Mouse (Mus musculus): ENCODE results near the gene Ess2.

Ess2 gene

GRCm38 (mm10) chr16:17921325-17922162 lies 10.4 kb upstream of the Ess2 start:
- DNase-seq (ENCODE audit: low read depth, low spot score), result peak; percentile 96

DNA sequence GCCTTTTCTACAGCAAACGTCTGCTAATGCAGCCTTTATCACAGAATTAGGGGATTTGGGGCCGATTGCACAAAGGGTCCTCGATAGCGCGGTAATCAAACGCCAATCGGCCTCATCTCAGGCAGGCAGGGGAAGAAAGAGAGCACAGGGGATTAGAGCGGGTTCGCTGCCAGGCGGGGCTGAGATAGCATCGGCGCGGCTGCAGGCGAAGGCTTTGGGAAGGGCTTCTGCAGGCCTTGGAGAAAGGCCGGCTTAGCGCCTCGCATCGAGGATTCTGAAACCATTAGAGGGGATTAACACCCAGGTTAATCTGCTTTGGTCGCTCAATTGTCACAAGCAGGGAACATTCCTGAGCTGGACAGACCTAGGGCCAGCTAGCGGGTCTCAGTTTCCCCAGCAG lies 9.4 kb upstream of the Ess2 start:
- peak; percentile 82 for DNase-seq (ENCODE audit: low read depth, low spot score)

DNA sequence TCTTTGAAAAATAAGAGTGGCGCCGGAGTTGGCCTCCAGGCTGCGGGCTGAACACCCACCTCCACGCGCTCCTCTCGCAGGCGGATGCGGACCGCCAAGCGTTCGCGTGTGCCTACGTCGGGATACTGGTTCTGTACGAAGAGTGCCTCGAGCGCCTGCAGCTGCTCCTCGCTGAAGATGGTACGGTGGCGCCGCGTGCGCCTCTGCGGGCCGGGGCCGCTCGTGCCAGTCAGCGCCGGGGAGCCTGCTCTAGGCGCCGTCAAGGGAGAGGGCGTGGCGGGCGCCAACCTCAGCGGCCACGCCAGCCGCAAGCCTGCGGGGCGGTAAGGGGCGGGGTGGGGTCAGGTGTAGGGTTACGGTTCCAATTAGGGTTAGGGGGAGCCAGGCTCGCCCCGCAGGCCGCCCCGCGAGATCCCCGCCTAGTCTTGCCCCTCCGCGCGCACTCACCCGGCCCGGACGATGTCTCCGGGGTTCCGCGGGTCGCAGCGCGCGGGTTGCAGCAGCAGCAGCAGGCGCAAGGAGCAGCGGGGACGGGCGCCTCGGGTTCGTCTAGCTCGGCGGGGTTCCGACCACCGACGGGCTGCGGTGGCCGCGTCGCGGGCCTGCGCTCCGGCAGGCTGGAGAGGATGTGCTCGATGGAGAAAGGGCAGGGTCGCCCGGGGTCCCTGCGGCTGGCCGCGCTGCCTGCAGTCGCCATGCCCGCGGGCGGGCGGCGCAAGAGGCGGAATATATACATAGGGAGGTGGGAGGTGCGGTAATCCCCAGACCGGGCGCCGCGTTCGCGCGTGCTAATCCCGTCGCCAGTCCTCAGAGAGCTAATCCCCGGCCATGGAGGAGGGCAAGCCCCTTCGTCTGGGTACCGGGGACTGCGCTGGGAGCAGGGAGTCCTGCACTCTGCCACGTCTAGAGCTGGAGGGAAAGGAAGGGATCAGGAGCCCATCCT lies 3.4 kb upstream of the Ess2 start, which contains the start of gene Gsc2:
Gsc2 (minus strand) TSS at position 753 of the 943 bp plus-strand sequence.
- no peak for DNase-seq (ENCODE audit: low read depth, low spot score)

- no peak for DNase-seq (ENCODE audit: low read depth, low spot score)
Observed at GRCm38 (mm10) chr16:17898462-17898861, 12.7 kb downstream of the Ess2 start, which contains the start of the genes Dgcr2 and Tssk2. Dgcr2 (minus strand) TSS chr16:17898562. Tssk2 (plus strand) TSS chr16:17898637.

DNA sequence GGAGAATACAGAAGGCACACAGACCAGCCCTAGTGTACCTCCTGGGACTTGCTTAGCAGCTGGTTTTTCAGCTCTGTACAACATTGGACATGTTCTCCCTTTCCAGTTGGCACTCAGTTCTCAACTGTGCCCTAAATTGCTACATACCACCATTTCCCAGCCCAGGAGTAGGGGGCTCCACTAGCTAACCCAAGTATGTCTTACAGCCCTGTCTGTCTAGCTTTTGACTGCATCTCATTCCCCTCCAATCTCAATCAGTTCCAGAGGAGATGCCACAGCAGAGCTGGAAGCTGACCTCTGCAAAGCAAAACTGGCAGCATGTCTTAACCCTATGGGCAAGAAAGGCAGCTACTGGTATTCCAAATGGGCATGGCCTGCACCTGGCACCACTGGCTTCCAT lies 15.1 kb downstream of the Ess2 start:
- DNase-seq (ENCODE audit: low read depth, low spot score), result no peak

DNA sequence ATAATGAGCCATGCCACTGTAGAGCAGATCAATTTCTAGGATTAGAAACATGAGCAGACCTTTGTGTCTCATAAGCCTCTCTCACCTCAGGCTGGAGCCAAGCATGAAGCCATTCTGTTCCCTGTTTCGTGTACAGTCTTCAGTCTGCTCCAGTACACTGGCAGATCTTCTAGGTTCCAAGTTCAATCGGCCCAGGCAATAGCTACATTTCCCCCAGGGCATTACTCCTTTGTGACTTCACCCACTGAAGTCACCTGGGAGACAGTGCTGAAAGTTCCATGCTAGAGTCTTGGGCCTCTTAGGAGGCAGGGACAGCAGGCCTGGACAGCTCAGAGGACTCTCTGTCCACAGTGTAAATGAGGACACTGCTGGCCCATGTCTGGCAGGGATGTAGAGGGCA lies 17.2 kb downstream of the Ess2 start, which contains the start of gene Tssk1:
Tssk1 (plus strand) TSS at position 301 of the 400 bp plus-strand sequence.
- no peak for DNase-seq (ENCODE audit: low read depth, low spot score)

DNA sequence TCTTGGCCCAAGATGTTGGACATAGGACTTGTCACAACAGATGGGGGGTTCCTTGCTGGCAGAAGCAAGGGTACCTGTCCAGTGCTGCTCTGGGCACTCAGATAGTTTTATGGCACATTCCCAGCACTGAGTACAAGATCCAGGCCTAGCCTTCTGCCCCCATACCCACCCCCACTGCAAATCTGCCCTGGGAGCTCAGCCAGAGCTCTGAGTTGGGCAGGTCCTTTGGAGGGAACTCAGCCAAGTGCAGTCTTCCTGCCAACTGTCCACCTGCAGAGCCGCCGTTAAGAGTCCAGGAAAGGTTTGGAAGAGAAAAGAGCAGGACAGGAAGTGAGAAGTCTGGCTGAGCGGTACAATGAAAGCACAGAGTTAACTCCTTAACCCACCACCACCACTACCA lies 18.5 kb downstream of the Ess2 start:
- DNase-seq (ENCODE audit: low read depth, low spot score), result no peak

GRCm38 (mm10) chr16:17891567-17891959 lies 19.6 kb downstream of the Ess2 start, which contains the start of gene Gm20518:
Gm20518 (minus strand) TSS chr16:17891671.
- peak; percentile 92 for DNase-seq (ENCODE audit: low read depth, low spot score)

DNA sequence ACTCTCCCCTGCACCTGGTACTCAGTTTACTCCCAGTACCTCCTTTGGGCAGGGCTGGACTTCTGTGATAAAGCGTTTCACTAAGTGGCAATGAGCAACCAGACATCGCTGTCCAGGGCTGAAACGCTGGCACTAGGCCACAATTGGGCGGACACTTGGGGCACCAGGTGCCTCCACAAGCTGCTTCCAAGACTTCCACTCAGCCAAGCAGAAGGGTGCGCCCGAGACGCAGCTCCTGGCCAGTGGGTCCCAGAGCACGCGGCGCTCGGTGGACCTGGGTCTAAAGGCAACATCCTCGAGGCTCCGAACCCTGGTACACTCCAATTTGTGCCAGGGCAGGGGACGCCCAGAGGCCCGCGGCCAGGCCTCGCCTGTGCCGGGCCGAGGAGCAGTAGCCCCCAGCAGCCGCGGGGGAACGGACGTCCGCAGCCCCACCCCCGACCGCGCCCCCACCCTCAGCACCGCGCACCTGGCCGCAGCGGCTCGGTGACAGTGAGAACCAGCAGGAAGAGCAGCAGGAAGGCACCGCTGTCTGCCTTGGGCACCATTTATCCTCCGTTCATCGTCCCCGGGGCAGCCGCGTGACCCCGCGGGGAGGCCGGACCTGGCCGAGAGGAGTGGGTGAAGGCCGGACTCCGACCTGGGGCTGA lies 20.1 kb downstream of the Ess2 start:
- no peak for DNase-seq (ENCODE audit: low read depth, low spot score)

DNA sequence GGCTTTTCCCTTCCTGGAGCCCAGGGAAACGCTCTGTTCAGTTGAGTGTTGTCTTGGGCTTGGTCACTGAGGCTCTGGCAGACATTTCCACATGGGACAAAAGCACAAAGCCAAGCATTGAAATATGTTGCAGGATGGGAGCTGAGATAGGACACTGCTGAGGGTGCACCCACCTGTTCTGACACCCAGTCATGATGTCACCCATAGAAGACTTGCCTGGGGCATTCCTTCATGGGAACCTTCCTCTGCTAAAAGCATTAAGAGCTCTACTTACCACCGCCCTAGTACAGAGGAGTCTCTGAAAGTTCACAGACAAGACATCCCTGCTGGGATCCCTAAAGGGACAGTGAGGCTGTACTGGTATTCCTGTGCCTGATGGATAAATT lies 20.8 kb downstream of the Ess2 start:
- no peak for DNase-seq (ENCODE audit: low read depth, low spot score)

- DNase-seq (ENCODE audit: low read depth, low spot score), result no peak
Observed at GRCm38 (mm10) chr16:17889689-17890341, 21.3 kb downstream of the Ess2 start.

DNA sequence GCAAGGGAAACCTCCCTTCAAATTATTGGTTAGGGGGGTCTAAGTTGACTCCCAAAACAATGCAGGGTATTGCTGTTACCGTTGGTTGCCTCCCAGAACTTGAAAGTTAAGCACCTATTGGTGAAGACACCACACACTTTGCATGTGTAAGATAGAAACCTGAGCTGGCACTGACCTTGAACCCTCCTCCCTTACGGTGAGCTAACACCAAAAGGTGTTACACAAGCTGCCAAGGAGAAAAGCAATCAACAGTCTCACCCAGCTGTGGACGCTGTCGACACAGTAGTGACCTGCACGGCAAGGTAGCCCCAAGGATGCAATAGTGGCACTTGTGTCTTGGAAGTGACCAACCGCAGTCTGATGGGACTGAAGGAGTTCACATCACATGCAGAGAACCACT lies 27.0 kb downstream of the Ess2 start:
- DNase-seq (ENCODE audit: low read depth, low spot score), result no peak

GRCm38 (mm10) chr16:17882196-17882595 lies 29.0 kb downstream of the Ess2 start:
- no peak for DNase-seq (ENCODE audit: low read depth, low spot score)

DNA sequence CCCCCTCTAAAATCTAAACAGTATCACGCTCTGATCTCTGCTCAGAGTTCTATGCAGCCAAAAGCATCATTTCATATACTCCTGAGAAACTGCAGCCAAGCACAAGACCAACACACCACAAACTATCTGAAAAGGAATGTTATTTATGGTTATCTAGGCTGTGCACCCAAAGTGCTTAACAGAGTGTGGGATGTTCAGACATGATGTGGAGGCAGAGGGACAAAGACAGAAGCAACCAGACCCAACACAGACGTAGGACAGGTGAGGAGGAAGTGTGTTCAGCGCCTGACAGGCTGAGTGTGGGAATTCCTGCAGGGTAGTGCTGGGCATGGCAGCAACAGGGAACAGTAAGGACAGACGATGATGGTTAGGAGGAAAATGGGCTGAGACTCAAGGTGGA lies 31.6 kb downstream of the Ess2 start:
- no peak for DNase-seq (ENCODE audit: low read depth, low spot score)

- DNase-seq (ENCODE audit: low read depth, low spot score), result no peak
Observed at GRCm38 (mm10) chr16:17876096-17876495, 35.1 kb downstream of the Ess2 start.

DNA sequence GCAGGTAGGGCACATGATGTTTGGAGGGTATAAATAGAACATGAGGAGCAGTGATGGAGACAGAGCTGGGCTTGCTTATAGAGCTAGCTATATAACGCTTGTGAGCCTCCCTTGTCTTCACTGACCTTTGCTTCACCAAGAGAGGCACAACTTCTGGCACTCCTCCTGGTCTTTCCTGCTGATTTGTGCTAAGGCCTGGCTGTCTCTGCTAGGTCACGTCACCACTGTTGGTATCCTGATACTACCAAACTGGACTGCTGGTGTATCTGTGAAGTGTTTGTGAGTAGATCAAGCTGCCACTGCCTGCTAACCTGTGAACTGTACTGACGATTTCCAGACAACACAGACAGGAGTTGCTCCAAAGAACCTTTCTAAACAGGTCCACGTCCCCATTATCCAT lies 36.0 kb downstream of the Ess2 start:
- DNase-seq (ENCODE audit: low read depth, low spot score), result no peak

DNA sequence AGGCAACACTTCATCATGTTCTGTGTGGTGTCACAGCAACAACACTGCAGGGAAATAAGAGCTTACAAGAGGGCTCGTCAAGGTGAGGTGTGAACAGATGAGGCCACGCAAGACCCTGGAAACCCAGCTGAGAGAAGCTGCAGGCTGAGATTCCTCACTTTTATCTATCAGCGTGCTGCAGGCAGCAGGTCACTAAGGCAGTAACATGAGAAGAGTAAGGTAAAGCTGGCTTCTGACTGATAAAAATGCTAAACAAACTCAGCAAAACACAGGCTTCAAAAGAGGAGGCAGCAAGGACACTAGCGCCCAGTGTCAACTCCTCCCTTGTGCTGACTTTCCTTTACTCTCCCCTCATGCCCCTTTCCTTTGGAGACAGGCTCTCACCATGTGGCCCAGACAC lies 38.2 kb downstream of the Ess2 start:
- no peak for DNase-seq (ENCODE audit: low read depth, low spot score)

- DNase-seq (ENCODE audit: low read depth, low spot score), result no peak
Observed at GRCm38 (mm10) chr16:17871248-17871647, 39.9 kb downstream of the Ess2 start.

GRCm38 (mm10) chr16:17865770-17866169 lies 45.4 kb downstream of the Ess2 start:
- no peak for DNase-seq (ENCODE audit: low read depth, low spot score)

DNA sequence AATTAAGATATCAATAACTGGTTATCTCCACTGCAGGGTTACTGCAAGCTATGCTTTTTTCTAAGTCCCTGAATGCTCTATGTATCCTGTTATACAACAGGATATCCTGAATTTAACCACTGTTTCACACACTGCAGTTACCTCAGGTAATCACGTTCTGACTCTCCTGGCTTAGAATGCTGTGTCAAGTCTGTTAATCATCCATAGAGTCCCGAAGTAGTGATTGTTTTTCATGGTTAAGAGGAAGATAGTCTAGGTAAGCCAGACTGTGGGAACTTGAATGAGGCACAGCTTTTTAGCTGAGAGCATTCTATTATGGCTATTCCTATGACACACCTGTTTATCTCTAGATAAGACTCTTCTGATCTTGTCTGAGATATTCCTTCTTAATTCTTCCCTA lies 45.9 kb downstream of the Ess2 start:
- DNase-seq (ENCODE audit: low read depth, low spot score), result no peak

- DNase-seq (ENCODE audit: low read depth, low spot score), result no peak
Observed at GRCm38 (mm10) chr16:17858592-17858991, 52.6 kb downstream of the Ess2 start.

Measured in retina, adult 2 months (tissue).